Mouse (Mus musculus) c-Kit-positive CD71-negative TER-119-negative erythroid progenitor cells, embryonic 14.5 days (primary cell): ENCODE data around the gene Uqcc3.
A peak's percentile ranks its signal among the peaks of the same experiment; 100 is the strongest.
"Not testable (repeated sequence)": the region's sequence is repeated elsewhere in the genome, so short reads cannot be mapped to it uniquely, and the experiment has no call there.

Experiments used
- DNase-seq: peaks from one replicate; pipeline ENCODE4 v3.0.0-alpha.2; 2013; ENCODE audit warnings: low read depth

Gene Uqcc3

DNA sequence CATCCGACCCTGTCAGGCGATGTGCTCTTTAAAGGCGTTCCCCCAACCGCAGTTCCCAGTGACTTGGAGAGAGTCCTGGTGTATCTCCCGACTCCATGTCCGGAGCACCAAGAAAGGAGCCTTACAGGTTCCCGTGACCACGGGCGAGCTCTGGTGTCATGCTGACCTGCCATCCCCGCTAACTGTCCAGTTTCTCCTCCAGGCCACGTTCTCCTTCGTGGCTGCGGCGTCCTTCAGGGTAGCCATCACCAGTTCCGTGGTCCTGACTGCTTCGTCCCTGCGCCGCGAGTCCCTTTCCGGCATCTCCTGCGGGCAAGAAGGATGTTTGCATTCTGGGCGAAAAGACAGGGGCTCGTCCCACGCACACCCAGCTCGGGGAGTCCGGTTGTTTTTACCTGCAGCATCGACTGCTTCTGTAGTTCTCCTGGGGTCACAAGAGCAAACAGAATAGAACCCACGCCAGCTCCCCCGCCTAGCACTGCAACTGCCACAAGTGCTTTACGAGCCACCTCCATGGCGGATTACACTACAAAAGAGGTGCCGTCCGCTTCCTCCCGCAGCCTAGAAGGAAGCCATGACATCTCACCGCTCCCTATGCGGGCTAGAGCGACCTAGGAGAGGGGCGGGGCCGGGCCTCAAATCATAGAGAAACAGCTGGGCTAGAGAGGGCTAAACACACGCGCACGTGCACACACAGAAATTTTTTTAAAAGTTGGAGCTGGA lies at the start of gene Uqcc3:
TSS of gene Uqcc3 (minus strand) at position 613 of the 723 bp plus-strand sequence.
- DNase-seq, result peak; percentile 82

- DNase-seq, result no peak
Observed at GRCm38 (mm10) chr19:8930117-8930516, 49.4 kb upstream of the Uqcc3 start.

DNA sequence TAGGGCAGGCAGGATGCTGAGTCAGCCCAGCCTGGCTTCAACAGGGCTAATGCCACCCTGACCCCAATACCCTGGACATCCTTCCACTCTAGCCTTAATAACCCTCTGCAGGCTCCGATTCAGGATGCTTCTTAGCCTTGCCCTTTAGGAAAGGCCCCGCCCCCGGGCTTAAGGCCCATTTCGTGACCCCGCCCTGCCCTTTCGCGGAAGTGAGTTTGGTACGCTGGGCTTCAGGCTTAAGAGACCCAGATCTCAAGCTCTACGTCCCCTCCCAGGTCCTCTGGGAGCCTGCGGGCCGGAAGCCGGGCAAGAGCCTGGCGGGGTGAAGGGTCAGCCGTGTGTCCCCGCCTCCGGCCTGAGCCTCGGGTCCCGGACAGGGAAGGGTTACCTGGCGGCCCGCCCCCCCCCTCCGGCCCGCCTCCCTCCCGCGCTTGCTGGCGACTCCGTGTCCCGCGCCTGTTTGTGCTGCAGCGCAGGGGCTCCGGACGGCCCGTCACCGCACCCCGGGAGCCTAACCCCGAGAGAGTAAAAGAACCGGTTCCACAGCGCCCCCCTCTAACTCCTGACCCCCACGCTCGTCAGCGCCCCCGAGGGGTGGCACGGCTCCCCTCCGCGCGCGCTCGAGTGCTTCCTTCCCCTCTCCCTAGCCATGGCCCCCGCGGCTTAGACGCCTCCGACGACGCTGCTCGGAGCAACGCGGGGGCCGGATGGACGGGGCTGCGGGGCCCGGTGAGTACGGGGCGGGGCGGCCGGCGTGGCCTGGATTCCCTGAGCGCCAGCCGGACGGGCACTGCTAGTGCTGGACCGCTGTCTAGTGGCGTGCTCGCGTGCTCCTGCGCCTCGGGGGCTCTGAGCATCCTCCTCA lies 48.7 kb upstream of the Uqcc3 start, which contains the start of the genes Rom1 and Eml3:
TSS of gene Rom1 (minus strand) at position 133 of the 865 bp plus-strand sequence.
TSS of gene Eml3 (plus strand) at position 329 of the 865 bp plus-strand sequence.
- DNase-seq, result peak; percentile 79

DNA sequence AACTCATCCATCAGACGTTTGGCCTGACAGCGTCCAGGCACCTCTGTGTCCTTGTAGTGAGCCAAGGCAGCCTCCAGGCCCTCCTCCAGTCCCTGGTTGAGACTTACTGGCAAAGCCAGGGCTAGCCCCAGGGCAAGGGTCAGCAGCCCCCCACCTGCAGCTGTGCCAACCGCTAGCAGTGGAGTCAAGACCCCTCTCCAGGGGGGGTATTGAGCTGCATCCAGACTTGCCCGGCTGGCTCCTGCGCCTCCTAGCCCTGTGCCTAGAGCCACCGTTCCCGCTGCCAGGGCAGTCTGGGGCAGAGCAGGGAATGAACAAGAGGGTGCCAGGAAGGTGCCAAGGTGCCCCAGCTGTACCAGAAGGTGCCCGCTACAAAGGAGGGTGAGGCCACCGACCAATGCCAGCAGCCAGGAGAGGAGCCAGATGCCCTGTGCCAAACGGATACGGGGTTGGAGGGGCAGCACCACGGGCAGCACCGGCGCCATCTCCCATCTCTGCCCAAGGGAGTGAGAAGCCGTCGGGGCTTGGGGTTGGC lies 48.0 kb upstream of the Uqcc3 start:
- no peak for DNase-seq

- DNase-seq, result no peak
Observed at GRCm38 (mm10) chr19:8927891-8928525, 47.3 kb upstream of the Uqcc3 start.

- DNase-seq, result no peak
Observed at GRCm38 (mm10) chr19:8926766-8927165, 46.0 kb upstream of the Uqcc3 start.

- no peak for DNase-seq
Observed at GRCm38 (mm10) chr19:8921741-8922140, 41.0 kb upstream of the Uqcc3 start.

DNA sequence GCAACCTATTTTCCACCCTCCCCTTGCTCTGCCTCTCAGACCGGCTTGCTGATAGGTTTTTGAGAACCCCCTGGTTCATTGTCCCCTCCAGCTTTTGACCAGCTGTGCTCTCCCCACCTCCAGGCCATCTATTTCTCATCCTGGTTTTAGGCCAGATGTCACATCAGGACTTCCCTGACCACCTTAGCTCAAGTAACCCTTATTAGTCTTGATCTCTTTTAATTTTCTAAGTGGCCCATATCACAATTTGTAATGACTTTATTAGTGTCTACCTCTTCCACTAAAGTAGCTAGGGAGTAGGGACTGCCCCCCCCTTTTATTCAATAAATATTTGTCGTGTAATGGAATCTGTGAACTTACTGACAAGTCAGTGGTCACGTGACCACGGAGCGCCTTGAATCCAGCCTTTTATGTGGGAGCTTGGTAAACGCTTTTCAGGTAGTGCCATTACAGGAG lies 40.1 kb upstream of the Uqcc3 start:
- no peak for DNase-seq

DNA sequence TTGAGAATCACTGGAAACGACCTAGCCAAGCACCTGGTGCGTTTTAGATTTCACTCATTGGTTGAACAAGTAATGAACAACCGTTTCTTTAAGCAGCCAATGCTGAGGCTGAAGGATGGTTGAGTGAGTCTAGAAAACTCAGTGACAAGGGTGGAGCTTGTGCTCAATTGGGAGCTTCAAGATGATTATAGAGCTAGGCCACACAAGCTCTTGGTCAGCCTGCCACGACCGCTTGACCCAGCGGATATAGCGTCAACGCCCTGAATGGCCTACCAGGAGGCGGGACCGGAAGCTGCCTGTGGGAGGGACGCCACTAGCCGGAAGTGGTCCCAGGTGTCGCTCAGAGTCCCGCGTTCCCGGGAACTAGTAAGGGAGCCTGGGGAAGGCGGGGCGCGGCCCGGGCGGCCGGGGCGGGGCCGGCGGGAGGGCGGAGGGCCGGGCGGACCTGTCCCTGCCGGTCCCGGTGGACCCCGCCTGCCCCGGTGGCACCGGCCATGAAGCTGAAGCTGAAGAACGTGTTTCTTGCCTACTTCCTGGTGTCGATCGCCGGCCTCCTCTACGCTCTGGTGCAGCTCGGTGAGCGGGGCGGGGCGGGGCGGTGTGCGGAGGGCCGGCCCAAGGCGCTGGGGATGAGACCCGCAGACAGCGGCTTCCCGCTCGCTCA lies 39.5 kb upstream of the Uqcc3 start, which contains the start of gene B3gat3:
TSS of gene B3gat3 (plus strand) at position 302 of the 664 bp plus-strand sequence.
- DNase-seq, result peak; percentile 81

DNA sequence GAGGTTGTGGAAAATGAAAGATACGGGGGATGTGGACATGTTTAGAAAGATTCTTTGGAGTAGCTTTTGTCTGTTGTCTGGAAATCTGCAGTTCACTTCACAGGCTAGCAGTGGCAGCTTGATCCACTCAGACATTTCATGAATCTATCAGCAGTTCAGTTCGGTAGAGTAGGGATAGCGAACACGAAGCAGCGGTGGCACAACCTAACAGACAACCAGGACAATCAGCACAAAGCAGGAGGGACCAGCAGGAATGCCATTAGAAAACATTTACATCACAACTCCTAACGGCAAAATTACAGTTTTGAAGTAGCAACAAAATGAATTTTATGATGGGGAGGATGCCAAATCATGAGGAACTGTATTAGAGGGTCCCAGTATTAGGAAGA lies 39.0 kb upstream of the Uqcc3 start:
- no peak for DNase-seq

GRCm38 (mm10) chr19:8919000-8919399 lies 38.3 kb upstream of the Uqcc3 start:
- no peak for DNase-seq

DNA sequence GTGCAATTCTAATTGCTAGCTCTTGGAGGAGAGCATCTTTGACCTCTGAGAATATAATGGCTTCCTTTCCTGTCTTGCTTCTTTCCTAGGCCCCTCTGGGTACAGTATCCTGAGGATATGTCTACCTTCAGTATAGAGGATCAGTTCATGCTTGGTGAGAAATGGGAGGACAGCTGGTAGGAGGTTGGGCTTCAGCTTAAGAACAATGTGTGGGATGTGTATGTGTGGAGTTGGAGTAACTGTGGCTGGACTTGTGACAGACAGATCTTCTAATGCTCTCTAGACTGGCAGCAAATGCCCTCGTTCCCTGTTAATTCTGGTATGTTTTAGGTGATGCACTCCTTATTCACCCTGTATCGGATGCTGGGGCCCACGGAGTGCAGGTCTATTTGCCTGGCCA lies 33.5 kb upstream of the Uqcc3 start:
- no peak for DNase-seq

GRCm38 (mm10) chr19:8911810-8912209 lies 31.1 kb upstream of the Uqcc3 start:
- no peak for DNase-seq

- no peak for DNase-seq
Observed at GRCm38 (mm10) chr19:8908531-8908930, 27.8 kb upstream of the Uqcc3 start.

DNA sequence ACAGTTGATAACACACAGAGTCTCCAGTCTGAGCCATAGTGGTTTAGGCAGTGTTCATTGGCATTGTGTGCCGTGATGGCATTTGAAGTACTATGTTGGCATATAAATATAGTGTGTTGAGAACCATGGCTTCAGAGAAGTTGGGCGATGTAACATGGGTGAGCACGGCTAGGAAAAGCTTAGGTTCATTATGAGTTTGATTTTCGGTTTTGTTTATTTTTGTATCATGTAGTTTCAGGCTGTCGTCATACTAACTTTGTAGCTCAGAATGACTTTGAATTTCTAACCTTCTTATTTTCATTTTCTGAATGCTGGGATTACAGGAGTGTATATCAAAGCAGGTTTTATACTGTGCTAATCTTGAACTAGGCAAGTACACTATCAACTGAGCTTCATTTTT lies 22.7 kb upstream of the Uqcc3 start:
- no peak for DNase-seq

- DNase-seq, result no peak
Observed at GRCm38 (mm10) chr19:8899079-8899478, 18.4 kb upstream of the Uqcc3 start.

DNA sequence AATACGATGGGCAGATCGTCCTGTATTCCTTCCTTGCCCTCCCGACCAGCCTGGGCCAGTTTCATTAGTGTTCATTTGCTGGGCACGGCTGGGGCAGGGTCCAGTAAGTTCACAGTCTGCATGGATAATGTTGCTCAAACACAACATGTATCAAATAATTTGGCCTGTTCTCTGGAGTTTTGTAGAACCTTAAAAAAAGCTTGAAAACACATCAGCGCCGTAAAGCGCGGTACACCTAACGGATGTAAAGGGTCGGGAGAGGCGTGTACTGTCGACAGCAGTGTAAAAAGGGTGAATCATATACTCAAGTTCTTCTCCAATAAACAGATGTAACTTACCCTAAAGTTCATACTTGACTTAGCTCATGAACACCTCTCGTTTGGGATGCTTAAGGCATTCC lies 17.9 kb upstream of the Uqcc3 start:
- DNase-seq, result no peak

GRCm38 (mm10) chr19:8897865-8898495 lies 17.3 kb upstream of the Uqcc3 start, which contains the start of gene Ganab:
Gene Ganab (plus strand): TSS chr19:8898071.
- peak; percentile 95 for DNase-seq

- DNase-seq, result not testable (repeated sequence)
Observed at GRCm38 (mm10) chr19:8897211-8897864, 16.6 kb upstream of the Uqcc3 start.

- DNase-seq, result not testable (repeated sequence)
Observed at GRCm38 (mm10) chr19:8896231-8896630, 15.5 kb upstream of the Uqcc3 start.
